Mouse (Mus musculus) heart, postnatal 0 days (tissue): ENCODE results near the gene G6pc.

ENCODE experiments used
- CTCF ChIP-seq: IDR thresholded peaks from 2 replicates; pipeline ENCODE4 v1.5.1; 2016; ENCODE audit warnings: antibody characterized with exemption, control low read depth, low read depth
- EP300 ChIP-seq: IDR thresholded peaks from 2 replicates; pipeline ENCODE4 v1.6.1; 2016; ENCODE audit warnings: antibody characterized with exemption, low read depth

- TF ChIP-seq CTCF (no peak), EP300 (no peak)
These were observed 11.6 kb downstream of the G6pc start for GRCm38 (mm10) chr11:101378926-101379325.
